Comparison of ENCODE assay signal across 23 mouse cellular contexts in genomic region chr12:56863873-56864562, GRCm38 (mm10).
"Had no signal": no experiment of that assay in that cellular context is flagged by ENCODE, and none has a peak within 500 bp of the region (broad histone marks: within the 10 kb centered on the region; RNA-seq: fewer than 3 reads in every experiment).

No protein-coding gene starts in this region.

- DNase-seq: gastrocnemius, adult 2 months; gastrocnemius, postnatal 10 days; gastrocnemius, postnatal 25 days; heart, adult 18-20 months; heart, postnatal 10 days; heart, postnatal 4 days; kidney, adult 18-20 months; kidney, adult 8-10 months; kidney, postnatal 10 days; kidney, postnatal 25 days; kidney, postnatal 4 days; liver; liver, embryonic 13.5 days had no signal

- H3K36me3 ChIP-seq: heart, embryonic 10.5 days; heart, embryonic 12.5 days; intestine, embryonic 15.5 days; limb, embryonic 10.5 days; limb, embryonic 12.5 days; liver, embryonic 13.5 days had no signal

- H3K9me3 ChIP-seq: heart, embryonic 10.5 days; heart, embryonic 12.5 days; intestine, embryonic 15.5 days; limb, embryonic 10.5 days; limb, embryonic 12.5 days; liver, embryonic 13.5 days had no signal

- H3K4me2 ChIP-seq: heart, embryonic 12.5 days; intestine, embryonic 15.5 days; limb, embryonic 12.5 days; liver, embryonic 11.5 days; liver, embryonic 13.5 days had no signal

- H3K27ac ChIP-seq: gastrocnemius, adult 2 months; heart, embryonic 10.5 days; intestine, embryonic 15.5 days; layer of hippocampus, adult 2 months; left cerebral cortex, adult 2 months; limb, embryonic 10.5 days; limb, embryonic 12.5 days; liver, embryonic 13.5 days had no signal

- H3K4me3 ChIP-seq: gastrocnemius, adult 2 months; heart, embryonic 10.5 days; heart, embryonic 12.5 days; intestine, embryonic 15.5 days; layer of hippocampus, adult 2 months; left cerebral cortex, adult 2 months; limb, embryonic 10.5 days; limb, embryonic 12.5 days; liver, embryonic 13.5 days had no signal

- H3K4me1 ChIP-seq: heart, embryonic 10.5 days; heart, embryonic 12.5 days; intestine, embryonic 15.5 days; liver, embryonic 13.5 days had no signal

- H3K9ac ChIP-seq: heart, embryonic 12.5 days; intestine, embryonic 15.5 days; limb, embryonic 12.5 days; liver, embryonic 13.5 days had no signal

- H3K27me3 ChIP-seq: heart, embryonic 12.5 days; intestine, embryonic 15.5 days; liver, embryonic 13.5 days had no signal

- ATAC-seq: inflammation-experienced regulatory T-cells, adult 6 months; intestine, embryonic 15.5 days; intestine, postnatal 0 days had no signal
